Mouse (Mus musculus): ENCODE data around the gene Ntm. TPM values are rescaled to one million over a fixed set of nuclear protein-coding genes. Genes with fewer than 3 reads are reported as not detected.

The Ntm gene
- total and polyA plus RNA-seq, 2 experiments from 2014 or later: 162 to 235 TPM

DNA sequence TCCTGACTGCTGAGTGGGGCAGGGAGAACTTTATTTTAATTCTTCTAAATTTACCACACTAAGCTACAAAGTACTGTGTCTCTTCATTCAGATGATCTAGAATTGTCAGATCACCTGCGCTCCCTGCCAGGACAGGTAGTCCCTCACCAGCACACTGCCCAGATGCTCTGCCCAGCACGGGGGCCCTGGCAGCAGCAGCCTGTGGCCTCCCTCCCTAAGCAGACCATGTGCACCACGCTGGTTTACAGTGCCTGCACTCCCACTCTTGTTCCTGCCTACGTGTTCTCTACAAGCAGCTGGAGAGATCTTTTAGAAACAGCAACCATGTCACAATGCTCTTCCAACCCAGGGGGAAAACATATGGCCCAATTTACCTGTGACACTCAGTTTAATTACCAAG, 490.7 kb downstream of the Ntm start:
- no peaks in the 10 kb centered on the region for H3K36me3 ChIP-seq (ENCODE audit: insufficient read depth)
- no peaks in the 10 kb centered on the region for H3K27me3 ChIP-seq (ENCODE audit: insufficient read depth, low read length)
- ATAC-seq (no peak), DNase-seq (no peak)
- TF ChIP-seq CTCF (IDR thresholded peaks at IDR 0.05; ENCODE audit: low read depth): no peak
- H3K9me3 ChIP-seq (ENCODE audit: low read length): no peaks in the 10 kb centered on the region
- H3K4me1 ChIP-seq (ENCODE audit: insufficient read depth): 0 out of 2 replicates have a peak, but pooled peaks cover 1% of the 10 kb centered on the region
- no peak overlapping the region for H3K4me3 ChIP-seq (ENCODE audit: low read depth, low read length)
- WGBS: 57% methylated on average over 4 of the region's 4 CpGs
- no peak overlapping the region for H3K27ac ChIP-seq (ENCODE audit: low read depth, low read length)
- H3K4me2 ChIP-seq (ENCODE audit: low read depth): no peak overlapping the region
- no peak overlapping the region for H3K9ac ChIP-seq

DNA sequence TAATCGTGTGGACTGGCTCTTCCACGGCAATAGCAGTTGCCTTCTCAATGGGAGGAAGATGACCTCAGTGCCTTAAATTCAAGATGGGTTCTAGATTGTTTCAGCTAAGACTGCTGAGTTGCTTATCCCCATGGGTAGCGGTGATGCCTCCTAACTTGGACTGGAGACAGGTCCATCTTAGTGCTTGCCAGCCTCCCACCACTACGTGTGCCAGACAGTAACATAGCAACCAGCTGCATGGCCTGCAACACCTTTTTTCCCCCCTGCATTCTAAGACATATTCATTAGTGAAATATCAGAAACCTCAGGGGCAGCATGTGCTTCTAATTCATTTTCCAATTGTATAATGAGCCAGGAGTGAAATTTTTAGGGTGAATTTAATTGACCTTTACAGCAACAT, 498.2 kb downstream of the Ntm start:
- no peaks in the 10 kb centered on the region for H3K36me3 ChIP-seq (ENCODE audit: insufficient read depth)
- no peak overlapping the region for H3K27ac ChIP-seq (ENCODE audit: low read depth, low read length)
- TF ChIP-seq CTCF (IDR thresholded peaks at IDR 0.05; ENCODE audit: low read depth): no peak

DNA sequence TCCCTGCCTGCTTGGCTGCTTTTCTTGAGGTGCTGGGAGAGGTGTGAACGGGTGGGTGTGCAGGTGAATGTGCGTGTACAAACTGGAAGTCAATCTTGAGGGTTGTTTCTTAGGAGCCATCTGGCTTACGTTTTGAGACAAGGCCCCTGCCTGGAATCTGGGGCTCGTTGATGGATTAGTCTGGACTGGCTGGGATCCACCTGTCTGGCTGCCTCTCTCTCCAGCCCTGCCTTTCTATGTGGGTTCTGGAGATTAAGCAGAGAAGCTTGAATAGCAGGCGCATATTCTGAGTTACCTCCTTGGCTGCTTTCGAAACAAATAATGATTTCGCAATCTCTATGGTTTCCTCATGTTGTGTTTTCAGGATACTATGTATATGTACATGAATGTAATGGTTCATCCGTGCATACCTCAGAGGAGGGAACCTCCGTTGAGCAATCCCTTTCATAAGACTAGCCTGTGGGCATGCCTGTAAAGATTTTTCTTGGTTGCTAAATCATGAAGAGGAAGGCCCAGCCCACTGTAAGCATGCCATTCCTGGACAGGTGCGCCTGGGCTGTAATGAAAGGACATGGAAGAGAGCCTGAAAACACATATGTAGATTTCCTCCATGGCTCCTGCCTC, 499.9 kb downstream of the Ntm start:
- WGBS: 80% methylated on average over 10 of the region's 10 CpGs

More for the DNA sequence above, 498.2 kb downstream of the Ntm start:
- ATAC-seq: no peak
- no peaks in the 10 kb centered on the region for H3K4me1 ChIP-seq (ENCODE audit: insufficient read depth)
- WGBS: 63% methylated on average over 4 of the region's 4 CpGs
- DNase-seq: no peak
- no peaks in the 10 kb centered on the region for H3K9me3 ChIP-seq (ENCODE audit: low read length)
- no peak overlapping the region for H3K9ac ChIP-seq
- no peak overlapping the region for H3K4me2 ChIP-seq (ENCODE audit: low read depth)
- H3K27me3 ChIP-seq (ENCODE audit: insufficient read depth, low read length): no peaks in the 10 kb centered on the region
- no peak overlapping the region for H3K4me3 ChIP-seq (ENCODE audit: low read depth, low read length)

DNA sequence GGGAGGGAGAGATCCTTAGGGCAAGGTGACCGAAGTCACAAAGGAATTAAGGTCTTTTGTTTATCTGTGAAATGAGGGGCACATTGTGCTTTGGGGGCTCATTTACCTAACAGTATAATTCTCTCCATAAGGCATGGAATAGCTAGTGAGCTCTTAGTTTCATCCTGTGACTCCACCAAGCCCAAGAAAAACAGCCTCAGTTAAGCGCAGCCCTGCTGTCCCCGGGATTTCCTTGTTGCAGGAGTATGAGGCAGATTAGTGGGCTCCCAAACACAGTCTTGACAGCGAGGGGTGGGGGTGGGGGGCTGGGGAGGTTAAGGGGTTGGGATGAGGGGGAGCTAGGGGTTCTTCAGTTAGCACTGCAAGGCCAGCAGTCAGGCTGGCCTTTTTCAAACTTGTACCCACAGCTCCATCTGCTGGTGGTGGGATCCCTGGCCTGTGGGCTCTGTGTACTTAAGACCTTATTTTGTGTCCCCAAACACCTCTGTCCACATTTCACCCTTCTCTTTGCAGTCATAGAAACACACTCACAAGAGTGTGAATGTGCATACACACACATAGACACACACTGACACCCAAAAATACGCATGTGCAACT, 504.9 kb downstream of the Ntm start:
- H3K27me3 ChIP-seq (ENCODE audit: insufficient read depth, low read length): no peaks in the 10 kb centered on the region
- no peak overlapping the region for H3K9ac ChIP-seq
- 12% methylated on average over 5 of the region's 5 CpGs for WGBS
- H3K4me1 ChIP-seq (ENCODE audit: insufficient read depth): peaks cover 4% of the 10 kb centered on the region; the same call in 1 of the 2 replicates
- no peaks in the 10 kb centered on the region for H3K36me3 ChIP-seq (ENCODE audit: insufficient read depth)
- no peak overlapping the region for H3K27ac ChIP-seq (ENCODE audit: low read depth, low read length)
- peak; percentile 75 for TF ChIP-seq CTCF (IDR thresholded peaks at IDR 0.05; ENCODE audit: low read depth)
- peak; percentile 82 for DNase-seq
- no peaks in the 10 kb centered on the region for H3K9me3 ChIP-seq (ENCODE audit: low read length)
- H3K4me3 ChIP-seq (ENCODE audit: low read depth, low read length): no peak overlapping the region
- H3K4me2 ChIP-seq (ENCODE audit: low read depth): no peak overlapping the region
- ATAC-seq: peak; percentile 57

More for the DNA sequence above, 499.9 kb downstream of the Ntm start:
- ATAC-seq (no peak), DNase-seq (no peak)
- no peak for TF ChIP-seq CTCF (IDR thresholded peaks at IDR 0.05; ENCODE audit: low read depth)
- Histone ChIP-seq H3K36me3 (ENCODE audit: insufficient read depth) (no peaks in the 10 kb centered on the region), H3K27me3 (ENCODE audit: insufficient read depth, low read length) (no peaks in the 10 kb centered on the region), H3K9me3 (ENCODE audit: low read length) (no peaks in the 10 kb centered on the region), H3K4me2 (ENCODE audit: low read depth) (no peak overlapping the region), H3K4me1 (ENCODE audit: insufficient read depth) (no peaks in the 10 kb centered on the region; the same call in 1 of the 2 replicates), H3K4me3 (ENCODE audit: low read depth, low read length) (no peak overlapping the region), H3K9ac (no peak overlapping the region), H3K27ac (ENCODE audit: low read depth, low read length) (no peak overlapping the region)

DNA sequence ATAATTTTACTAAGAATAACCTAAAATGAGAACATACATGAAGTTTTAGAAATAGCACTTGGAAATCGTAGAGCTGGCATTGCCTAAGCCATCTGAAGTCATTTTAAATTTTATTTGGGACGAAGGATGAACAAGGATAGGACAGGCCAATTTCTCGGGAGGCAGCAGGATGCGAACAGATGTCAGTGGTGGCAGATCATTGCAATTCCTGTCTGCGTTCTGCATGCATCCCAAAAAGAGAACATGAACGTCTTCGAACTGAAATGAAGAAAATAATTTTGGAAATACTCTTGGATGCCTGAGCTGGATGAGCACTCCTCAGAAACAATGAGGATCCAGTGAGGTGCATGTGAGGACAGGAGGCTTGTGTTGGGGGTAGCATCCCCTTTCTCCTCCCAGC, 506.9 kb downstream of the Ntm start:
- ATAC-seq (peak; percentile 71), DNase-seq (peak; percentile 70)
- no peak overlapping the region for H3K27ac ChIP-seq (ENCODE audit: low read depth, low read length)
- TF ChIP-seq CTCF (IDR thresholded peaks at IDR 0.05; ENCODE audit: low read depth): no peak
- no peak overlapping the region for H3K9ac ChIP-seq
- no peak overlapping the region for H3K4me2 ChIP-seq (ENCODE audit: low read depth)
- no peaks in the 10 kb centered on the region for H3K27me3 ChIP-seq (ENCODE audit: insufficient read depth, low read length)
- WGBS: 65% methylated on average over 7 of the region's 7 CpGs
- no peaks in the 10 kb centered on the region for H3K36me3 ChIP-seq (ENCODE audit: insufficient read depth)
- peaks cover 4% of the 10 kb centered on the region; the same call in 1 of the 2 replicates for H3K4me1 ChIP-seq (ENCODE audit: insufficient read depth)
- no peak overlapping the region for H3K4me3 ChIP-seq (ENCODE audit: low read depth, low read length)
- no peaks in the 10 kb centered on the region for H3K9me3 ChIP-seq (ENCODE audit: low read length)

DNA sequence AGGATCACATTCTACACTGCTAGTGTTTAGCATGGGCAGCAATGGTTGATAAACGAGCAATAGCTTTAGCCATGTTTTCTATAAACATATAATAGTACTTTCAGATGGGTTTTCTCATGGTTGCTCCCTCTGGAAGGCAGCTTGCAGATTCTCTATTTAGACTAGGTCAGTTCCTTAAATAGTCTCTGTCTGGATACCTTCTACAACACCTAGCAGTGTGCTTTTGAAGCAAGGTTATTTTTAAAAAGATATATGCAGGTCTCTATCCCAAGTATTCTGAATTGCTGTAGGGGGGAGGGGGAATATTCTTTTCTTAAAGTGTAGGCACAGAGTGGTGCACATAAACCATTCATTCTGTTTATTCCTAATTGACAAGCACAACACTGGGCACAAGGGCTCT, 511.7 kb downstream of the Ntm start:
- 93% methylated on average over 1 of the region's 1 CpGs for WGBS
- Histone ChIP-seq H3K4me3 (ENCODE audit: low read depth, low read length) (no peak overlapping the region), H3K36me3 (ENCODE audit: insufficient read depth) (no peaks in the 10 kb centered on the region), H3K4me2 (ENCODE audit: low read depth) (no peak overlapping the region), H3K27me3 (ENCODE audit: insufficient read depth, low read length) (no peaks in the 10 kb centered on the region), H3K27ac (ENCODE audit: low read depth, low read length) (no peak overlapping the region), H3K4me1 (ENCODE audit: insufficient read depth) (0 out of 2 replicates have a peak, but pooled peaks cover 3% of the 10 kb centered on the region), H3K9me3 (ENCODE audit: low read length) (no peaks in the 10 kb centered on the region), H3K9ac (no peak overlapping the region)
- TF ChIP-seq CTCF (IDR thresholded peaks at IDR 0.05; ENCODE audit: low read depth): no peak
- no peak for ATAC-seq
- DNase-seq: no peak

DNA sequence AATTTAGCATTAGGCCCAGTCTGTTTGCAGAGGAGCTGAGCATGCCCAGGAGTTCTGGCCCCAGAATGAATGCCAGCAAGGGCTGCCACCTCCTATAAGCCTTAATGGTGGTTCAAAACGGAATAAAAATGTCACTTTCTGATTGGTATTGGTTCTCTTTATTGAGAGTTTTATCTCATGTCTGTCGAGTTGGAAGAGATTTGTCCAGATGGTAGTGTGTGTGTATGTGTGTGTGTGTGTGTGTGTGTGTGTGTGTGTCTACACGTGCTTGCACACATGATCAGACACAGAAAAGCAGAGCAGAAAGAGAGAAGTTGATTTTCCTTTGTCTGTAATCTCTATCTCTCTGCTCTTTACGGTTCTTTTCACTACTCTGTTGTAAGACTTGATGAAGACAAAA, 518.9 kb downstream of the Ntm start:
- no peak for ATAC-seq
- H3K4me2 ChIP-seq (ENCODE audit: low read depth): no peak overlapping the region
- 0 out of 2 replicates have a peak overlapping the region, but pooled peaks have one; percentile 21 for H3K27ac ChIP-seq (ENCODE audit: low read depth, low read length)
- WGBS: 36% methylated on average over 4 of the region's 4 CpGs
- H3K9me3 ChIP-seq (ENCODE audit: low read length): no peaks in the 10 kb centered on the region
- DNase-seq: peak; percentile 55
- no peaks in the 10 kb centered on the region for H3K36me3 ChIP-seq (ENCODE audit: insufficient read depth)
- peaks cover 6% of the 10 kb centered on the region; the same call in 1 of the 2 replicates for H3K4me1 ChIP-seq (ENCODE audit: insufficient read depth)
- TF ChIP-seq CTCF (IDR thresholded peaks at IDR 0.05; ENCODE audit: low read depth): no peak
- H3K9ac ChIP-seq: no peak overlapping the region
- H3K4me3 ChIP-seq (ENCODE audit: low read depth, low read length): no peak overlapping the region
- H3K27me3 ChIP-seq (ENCODE audit: insufficient read depth, low read length): no peaks in the 10 kb centered on the region
